Mouse (Mus musculus) ES-E14 (cell line): ENCODE measurements at regions not wholly inside any gene's neighbourhood (a gene's known extent, or its start where the extent isn't known, plus 50 kb on each side); places are given as distances from the start of the nearest gene placed in this dataset.

Experiments used
- DNase-seq: peaks from one replicate; pipeline ENCODE4 v3.0.0-alpha.2; 2013; ENCODE audit warnings: low read depth, low spot score
- H3K27ac ChIP-seq: 2 replicates; pipeline ENCODE4 v1.5.1; 2012; ENCODE audit warnings: low read depth, mild to moderate bottlenecking, low read length, moderate library complexity, mixed read lengths; ENCODE audit not compliant: poor library complexity, insufficient read depth, severe bottlenecking
- H3K36me3 ChIP-seq: 2 replicates; pipeline ENCODE4 v1.6.1; 2012; ENCODE audit warnings: mild to moderate bottlenecking, low read length, moderate library complexity, mixed read lengths; ENCODE audit not compliant: control insufficient read depth, poor library complexity, insufficient read depth, severe bottlenecking
- H3K4me1 ChIP-seq, 2 experiments: fragments of 150-350 bp in 1 of 2; sonication (generic) in 1 of 2; 2 replicates each; pipeline ENCODE4 v1.6.1; 2012; ENCODE audit warnings: low read length in 2 of 2, mild to moderate bottlenecking in 1 of 2, mixed read lengths in 1 of 2; ENCODE audit not compliant: control insufficient read depth in 2 of 2, insufficient read depth in 2 of 2, poor library complexity in 1 of 2
- H3K4me3 ChIP-seq, 2 experiments: fragments of 150-350 bp in 1 of 2; sonication (generic) in 1 of 2; 2 replicates each; pipeline ENCODE4 v1.5.1; 2012; ENCODE audit warnings: low read length in 2 of 2, low read depth in 1 of 2, mild to moderate bottlenecking in 1 of 2, mixed read lengths in 1 of 2; ENCODE audit not compliant: insufficient read depth in 1 of 2, poor library complexity in 1 of 2, severe bottlenecking in 1 of 2
- H3K9ac ChIP-seq: 2 replicates; pipeline ENCODE4 v1.6.1; 2012; ENCODE audit warnings: low read depth, mild to moderate bottlenecking, low read length, mixed read lengths; ENCODE audit not compliant: poor library complexity, insufficient read depth, severe bottlenecking
- H3K9me3 ChIP-seq: fragments of 150-350 bp; sonication (generic); 2 replicates; pipeline ENCODE4 v1.6.1; 2012; ENCODE audit warnings: low read depth, mild to moderate bottlenecking, low read length; ENCODE audit not compliant: control insufficient read depth, insufficient read depth
- CHD2 ChIP-seq: IDR thresholded peaks from 2 replicates; pipeline ENCODE4 v1.6.1; 2014; ENCODE audit warnings: mild to moderate bottlenecking, low read depth, low read length, inconsistent platforms
- HCFC1 ChIP-seq: IDR thresholded peaks from 2 replicates; pipeline ENCODE4 v1.6.1; 2012; ENCODE audit warnings: low read length, inconsistent platforms, borderline replicate concordance; ENCODE audit not compliant: insufficient read depth
- MAFK ChIP-seq: IDR thresholded peaks from 2 replicates; pipeline ENCODE4 v1.6.1; 2014; ENCODE audit warnings: mild to moderate bottlenecking, low read depth, low read length, inconsistent platforms; ENCODE audit not compliant: insufficient read depth
- ZC3H11A ChIP-seq: IDR thresholded peaks from 2 replicates; pipeline ENCODE4 v1.6.1; 2012; ENCODE audit warnings: low read depth, mild to moderate bottlenecking, inconsistent platforms, low read length, borderline replicate concordance
- ZNF384 ChIP-seq: IDR thresholded peaks from 2 replicates; pipeline ENCODE4 v1.6.1; 2012; ENCODE audit warnings: low read depth, low read length, inconsistent platforms
- in situ Hi-C, 2 experiments: fragments of 600-800 bp; cut with MboI; formaldehyde crosslinking; loops; one replicate each; pipeline ENCODE4 v1.15.1; 2025; ENCODE audit warnings: low sequenced_read_pairs in 2 of 2, inconsistent platforms in 1 of 2; ENCODE audit not compliant: unreplicated experiment in 2 of 2

DNA sequence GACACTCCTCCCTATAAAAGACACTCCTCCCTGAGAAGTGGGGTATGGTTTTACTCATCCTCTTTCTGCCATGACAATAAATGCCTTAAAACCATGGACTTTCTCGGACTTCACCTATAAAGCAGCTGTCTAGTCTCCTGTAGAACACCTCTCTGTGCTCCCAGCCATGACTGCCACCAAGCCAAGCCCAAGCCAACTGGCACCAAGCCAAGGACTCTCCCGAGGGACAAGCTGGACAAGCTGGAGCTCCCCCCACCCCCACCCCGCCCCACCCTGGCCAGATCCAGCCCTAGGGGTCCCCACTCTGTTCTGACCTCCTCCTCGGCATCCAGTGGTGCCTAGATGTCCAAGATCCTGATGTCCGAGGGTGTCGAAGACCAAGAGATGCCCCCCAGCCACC lies 76.6 kb upstream of the Plcl2 start:
- no peak for DNase-seq

DNA sequence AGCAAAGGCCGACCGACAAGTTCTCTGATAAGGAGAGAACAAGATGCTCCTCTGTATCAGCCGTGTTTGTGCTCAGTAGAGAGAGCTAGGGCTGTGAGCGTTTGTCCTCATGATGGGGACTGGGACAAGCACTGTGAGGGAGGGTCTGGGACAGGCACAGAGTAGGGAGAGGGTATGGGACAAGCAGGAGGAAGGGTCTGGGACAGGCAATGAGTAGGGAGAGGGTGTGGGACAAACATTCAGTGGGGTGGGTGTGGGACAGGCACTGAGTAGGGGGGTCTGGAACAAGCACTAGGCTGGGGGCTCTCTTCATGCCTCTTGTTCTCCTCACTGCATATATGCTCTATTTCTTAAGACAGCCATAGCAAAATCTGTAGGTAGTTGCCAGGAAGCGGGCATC lies 70.2 kb upstream of the Plcl2 start:
- Histone ChIP-seq H3K9ac (no peak overlapping the region), H3K9me3 (no peaks in the 10 kb centered on the region), H3K27ac (no peak overlapping the region), H3K4me1 (no peaks in the 10 kb centered on the region), H3K4me3 (no peak overlapping the region), H3K36me3 (no peaks in the 10 kb centered on the region)
- in situ Hi-C loops, result no loop called here
- DNase-seq, result no peak
- TF ChIP-seq ZC3H11A, result no peak
- no peak for TF ChIP-seq MAFK
- TF ChIP-seq ZNF384, result no peak
- no peak for TF ChIP-seq HCFC1
- TF ChIP-seq CHD2, result no peak

More for the DNA sequence above, 76.6 kb upstream of the Plcl2 start:
- Histone ChIP-seq H3K4me3 (no peak overlapping the region), H3K36me3 (no peaks in the 10 kb centered on the region), H3K9ac (no peak overlapping the region), H3K4me1 (peaks cover 4 to 5% of the 10 kb centered on the region in 2 experiments; a peak in 3 of 4 replicates), H3K27ac (no peak overlapping the region), H3K9me3 (no peaks in the 10 kb centered on the region)
- in situ Hi-C loops, result no loop called here
- TF ChIP-seq ZC3H11A (no peak), CHD2 (no peak), MAFK (no peak), HCFC1 (no peak), ZNF384 (no peak)

DNA sequence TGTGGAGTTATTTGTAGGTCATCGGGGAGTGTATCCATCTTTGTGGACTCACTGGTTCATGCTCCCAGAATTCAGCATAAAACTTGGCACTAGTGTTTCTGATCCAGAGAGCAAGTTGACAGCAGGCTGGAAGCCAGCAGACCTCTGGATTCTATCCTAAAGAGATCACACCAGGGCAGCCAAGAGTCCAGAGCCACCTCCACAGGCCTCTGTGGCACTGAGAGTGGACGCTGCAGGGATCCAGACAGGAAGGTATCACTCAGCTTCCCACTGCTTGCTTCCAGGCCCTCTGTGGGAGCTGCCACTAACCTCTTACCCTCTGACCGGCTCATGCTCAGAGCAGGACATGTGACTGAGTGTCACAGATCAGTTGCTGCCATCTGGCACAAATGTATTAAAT lies 69.8 kb upstream of the Plcl2 start:
- no peak for TF ChIP-seq ZC3H11A
- TF ChIP-seq CHD2, result no peak
- no peak for TF ChIP-seq MAFK
- no peak for TF ChIP-seq HCFC1
- no peak for TF ChIP-seq ZNF384
- H3K36me3 ChIP-seq, result no peaks in the 10 kb centered on the region

DNA sequence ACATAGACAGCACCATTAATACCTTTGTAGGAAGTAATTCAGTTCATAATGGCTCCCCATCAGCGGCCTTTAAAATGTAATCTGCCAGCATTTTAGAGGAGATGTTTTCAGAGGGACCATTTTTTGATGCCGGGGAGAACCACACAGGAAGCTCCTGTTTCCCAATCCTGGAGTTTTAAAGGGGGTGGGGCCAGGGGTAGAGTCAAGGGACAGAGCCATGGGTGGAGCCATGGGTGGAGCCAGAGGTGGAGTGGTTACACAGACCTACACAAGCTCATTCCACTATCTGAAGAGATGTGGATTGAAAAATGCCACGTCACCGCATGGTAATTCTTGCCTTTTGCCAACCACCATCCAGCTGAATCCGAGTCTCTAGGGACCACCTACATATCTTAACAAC lies 67.1 kb upstream of the Plcl2 start:
- DNase-seq, result no peak
- Histone ChIP-seq H3K9me3 (no peaks in the 10 kb centered on the region), H3K27ac (no peak overlapping the region), H3K36me3 (no peaks in the 10 kb centered on the region), H3K4me3 (no peak overlapping the region), H3K4me1 (no peaks in the 10 kb centered on the region), H3K9ac (no peak overlapping the region)
- TF ChIP-seq ZNF384 (no peak), CHD2 (no peak), HCFC1 (no peak), MAFK (no peak), ZC3H11A (no peak)
- in situ Hi-C loops, result no loop called here

More for the DNA sequence above, 69.8 kb upstream of the Plcl2 start:
- Histone ChIP-seq H3K9me3 (no peaks in the 10 kb centered on the region), H3K4me1 (no peaks in the 10 kb centered on the region), H3K27ac (no peak overlapping the region), H3K9ac (no peak overlapping the region), H3K4me3 (no peak overlapping the region)
- in situ Hi-C loops, result no loop called here
- no peak for DNase-seq

DNA sequence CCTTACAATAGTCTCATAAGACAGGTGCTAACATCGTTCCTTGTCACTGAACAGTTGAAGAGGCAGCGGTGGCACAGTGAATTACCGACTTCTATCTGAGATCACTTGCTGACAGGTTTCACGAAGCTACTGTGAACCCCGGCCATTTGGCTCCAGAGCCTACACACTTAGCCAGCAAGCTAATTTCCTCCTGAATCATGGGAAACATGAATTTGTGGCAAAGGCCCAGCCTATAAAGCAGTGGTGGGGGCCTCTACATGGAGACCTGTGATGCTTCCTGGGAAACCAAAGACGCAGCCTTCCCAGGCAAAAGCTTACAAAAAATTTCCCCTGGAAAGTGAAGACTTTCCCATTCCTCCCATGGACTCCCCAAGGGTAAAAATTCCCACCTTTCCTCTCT lies 66.3 kb upstream of the Plcl2 start:
- no peak for DNase-seq
- Histone ChIP-seq H3K9ac (no peak overlapping the region), H3K4me3 (no peak overlapping the region), H3K4me1 (no peaks in the 10 kb centered on the region), H3K9me3 (no peaks in the 10 kb centered on the region), H3K27ac (no peak overlapping the region), H3K36me3 (no peaks in the 10 kb centered on the region)
- in situ Hi-C loops, result no loop called here
- no peak for TF ChIP-seq HCFC1
- no peak for TF ChIP-seq CHD2
- TF ChIP-seq ZC3H11A, result no peak
- TF ChIP-seq MAFK, result no peak
- no peak for TF ChIP-seq ZNF384
